9 mouse cellular contexts compared by ENCODE assay signal in genomic region chr12:86885746-86886145, GRCm38 (mm10). TPM values are rescaled to one million over a fixed set of nuclear protein-coding genes. Genes with fewer than 3 reads are reported as not detected.
DNase-seq lines count a peak whose midpoint lies in the region; ATAC-seq and TF ChIP-seq lines count a peak whose summit lies in the region.
"Had no signal": no experiment of that assay in that cellular context is flagged by ENCODE, and none has a peak within 500 bp of the region (broad histone marks: within the 10 kb centered on the region; RNA-seq: fewer than 3 reads in every experiment).

No protein-coding gene starts in this region.

- 31% methylated on average over 5 of the region's 5 CpGs for WGBS in kidney, embryonic 15.5 days
- WGBS in embryonic facial prominence, embryonic 12.5 days = 26% methylated on average over 5 of the region's 5 CpGs
- 23% methylated on average over 5 of the region's 5 CpGs for WGBS in intestine, embryonic 14.5 days
- WGBS in midbrain, postnatal 0 days = 7% methylated on average over 5 of the region's 5 CpGs

- H3K9ac ChIP-seq in kidney, embryonic 15.5 days = no peak overlapping the region
- no peak overlapping the region for H3K9ac ChIP-seq in embryonic facial prominence, embryonic 12.5 days
- H3K9ac ChIP-seq in intestine, embryonic 14.5 days (ENCODE audit: low read length) = no peak overlapping the region
- no peak overlapping the region; the same call in 1 of the 2 replicates for H3K9ac ChIP-seq in midbrain, postnatal 0 days (replicated peaks; ENCODE audit: low read length, poor library complexity, severe bottlenecking)

- peak overlapping the region; percentile 90; the same call in 1 of the 2 replicates for H3K4me3 ChIP-seq in kidney, embryonic 15.5 days (replicated peaks)
- no peak overlapping the region for H3K4me3 ChIP-seq in embryonic facial prominence, embryonic 12.5 days
- no peak overlapping the region for H3K4me3 ChIP-seq in intestine, embryonic 14.5 days (ENCODE audit: low read depth, low read length)
- peak overlapping the region; percentile 92; the same call in 1 of the 2 replicates for H3K4me3 ChIP-seq in midbrain, postnatal 0 days (ENCODE audit: low read depth, low read length)

- H3K9me3 ChIP-seq in kidney, embryonic 15.5 days (replicated peaks) = no peaks in the 10 kb centered on the region
- H3K9me3 ChIP-seq in embryonic facial prominence, embryonic 12.5 days = no peaks in the 10 kb centered on the region
- no peaks in the 10 kb centered on the region for H3K9me3 ChIP-seq in intestine, embryonic 14.5 days (ENCODE audit: control insufficient read depth, low read length)
- no peaks in the 10 kb centered on the region for H3K9me3 ChIP-seq in midbrain, postnatal 0 days (ENCODE audit: low read length)

- peak overlapping the region; percentile 88 for H3K4me2 ChIP-seq in kidney, embryonic 15.5 days
- H3K4me2 ChIP-seq in embryonic facial prominence, embryonic 12.5 days (replicated peaks) = peak overlapping the region; percentile 91; the same call in 1 of the 2 replicates
- peak overlapping the region; percentile 94 for H3K4me2 ChIP-seq in intestine, embryonic 14.5 days (ENCODE audit: low read length)
- H3K4me2 ChIP-seq in midbrain, postnatal 0 days (ENCODE audit: low read depth, low read length, poor library complexity, severe bottlenecking) = peak overlapping the region; percentile 90

- H3K36me3 ChIP-seq in kidney, embryonic 15.5 days = no peaks in the 10 kb centered on the region
- no peaks in the 10 kb centered on the region for H3K36me3 ChIP-seq in embryonic facial prominence, embryonic 12.5 days
- H3K36me3 ChIP-seq in intestine, embryonic 14.5 days (ENCODE audit: control insufficient read depth, insufficient read depth, low read length) = 0 out of 2 replicates have a peak, but pooled peaks cover 4% of the 10 kb centered on the region
- H3K36me3 ChIP-seq in midbrain, postnatal 0 days (ENCODE audit: insufficient read depth, low read length) = peaks cover 3% of the 10 kb centered on the region; the same call in 1 of the 2 replicates

- no peak for DNase-seq in kidney, adult 11 months
- no peak for DNase-seq in intestine, embryonic 14.5 days (ENCODE audit: low spot score)
- no peak for DNase-seq in midbrain, postnatal 0 days (ENCODE audit: low spot score)
- no peak for DNase-seq in Muller cell, postnatal 12 days (ENCODE audit: inconsistent ontology term)
- no peak for DNase-seq in embryo, embryonic 10.5 days (ENCODE audit: low spot score)
- no peak for DNase-seq in gastrocnemius, postnatal 4 days (ENCODE audit: low spot score in 2 of 2)
- DNase-seq: cerebellum, adult 11-12 months had no signal

- H3K27ac ChIP-seq in kidney, embryonic 15.5 days = peak overlapping the region; percentile 100
- peak overlapping the region; percentile 99; the same call in 1 of the 2 replicates for H3K27ac ChIP-seq in embryonic facial prominence, embryonic 12.5 days
- H3K27ac ChIP-seq in intestine, embryonic 14.5 days (ENCODE audit: low read depth) = peak overlapping the region; percentile 100
- H3K27ac ChIP-seq in midbrain, postnatal 0 days (ENCODE audit: low read depth, low read length) = 0 out of 2 replicates have a peak overlapping the region, but pooled peaks have one; percentile 99

- no peak for ATAC-seq in kidney, embryonic 15.5 days (replicated peaks; ENCODE audit: low FRiP score)
- no peak for ATAC-seq in embryonic facial prominence, embryonic 12.5 days (ENCODE audit: insufficient number of reproducible peaks, insufficient read depth, low FRiP score, low TSS enrichment)
- ATAC-seq in intestine, embryonic 14.5 days (replicated peaks; ENCODE audit: low FRiP score, low TSS enrichment, low read depth) = no peak
- no peak for ATAC-seq in midbrain, postnatal 0 days (ENCODE audit: low FRiP score)

- no peaks in the 10 kb centered on the region for H3K27me3 ChIP-seq in kidney, embryonic 15.5 days
- H3K27me3 ChIP-seq in embryonic facial prominence, embryonic 12.5 days = no peaks in the 10 kb centered on the region
- no peaks in the 10 kb centered on the region for H3K27me3 ChIP-seq in intestine, embryonic 14.5 days (replicated peaks; ENCODE audit: control insufficient read depth, insufficient read depth, low read length)
- no peaks in the 10 kb centered on the region for H3K27me3 ChIP-seq in midbrain, postnatal 0 days (ENCODE audit: insufficient read depth, low read length)

- TF ChIP-seq CTCF in midbrain, postnatal 0 days (IDR thresholded peaks at IDR 0.05) = no peak

- peaks cover 74% of the 10 kb centered on the region for H3K4me1 ChIP-seq in kidney, embryonic 15.5 days
- peaks cover 51% of the 10 kb centered on the region for H3K4me1 ChIP-seq in embryonic facial prominence, embryonic 12.5 days
- H3K4me1 ChIP-seq in intestine, embryonic 14.5 days (replicated peaks; ENCODE audit: control insufficient read depth, insufficient read depth, low read length) = peaks cover 49% of the 10 kb centered on the region
- H3K4me1 ChIP-seq in midbrain, postnatal 0 days (ENCODE audit: insufficient read depth, low read length) = peaks cover 36% of the 10 kb centered on the region

RNA-seq across cellular contexts. Expression of gene Irf2bpl, which starts 1.1 kb away (rescaled TPM):
- polyA plus RNA-seq in kidney, embryonic 15.5 days (2015; fragmentation: Nextera tagmentation; extraction: Ambion mirVana) = 40.7 and 43.9 TPM in 2 replicates
- polyA plus RNA-seq in embryonic facial prominence, embryonic 12.5 days (2016; fragmentation: Nextera tagmentation; extraction: Ambion mirVana) = 53.9 and 59.2 TPM in 2 replicates
- polyA plus RNA-seq in intestine, embryonic 14.5 days (2014; fragmentation: Nextera tagmentation; extraction: Ambion mirVana) = 16.3 and 18.4 TPM in 2 replicates
- 171 and 191 TPM in 2 replicates for total RNA-seq in midbrain, postnatal 0 days (2014; rRNA removed)
- 74.2 and 86.2 TPM in 2 replicates for polyA plus RNA-seq in midbrain, postnatal 0 days (2015; fragmentation: Nextera tagmentation; extraction: Ambion mirVana)
- total RNA-seq in gastrocnemius, postnatal 4 days (2021) = 10 to 100 TPM; 43.2 to 44.8 TPM

Comparison
In these comparisons a context has a peak if more than half of its experiments do, and no peak if none do; other contexts are left out.
1. H3K4me3 ChIP-seq: peak in kidney, embryonic 15.5 days (single experiment) and midbrain, postnatal 0 days (single experiment); none in embryonic facial prominence, embryonic 12.5 days (single experiment) and intestine, embryonic 14.5 days (single experiment).
2. Peak in every context shown above with its lines, with median percentiles within 50 percentile points of each other: H3K27ac ChIP-seq and H3K4me2 ChIP-seq.